11 mouse cellular contexts compared by ENCODE assay signal in genomic region chr5:46901909-46902308, GRCm38 (mm10).
DNase-seq lines count a peak whose midpoint lies in the region; ATAC-seq and TF ChIP-seq lines count a peak whose summit lies in the region.
"Had no signal": no experiment of that assay in that cellular context is flagged by ENCODE, and none has a peak within 500 bp of the region (broad histone marks: within the 10 kb centered on the region; RNA-seq: fewer than 3 reads in every experiment).

No protein-coding gene starts in this region.

- H3K36me3 ChIP-seq in stomach, embryonic 15.5 days: no peaks in the 10 kb centered on the region
- H3K36me3 ChIP-seq in stomach, postnatal 0 days (ENCODE audit: control insufficient read depth, insufficient read depth, low read length): no peaks in the 10 kb centered on the region
- no peaks in the 10 kb centered on the region for H3K36me3 ChIP-seq in liver, postnatal 0 days (replicated peaks; ENCODE audit: insufficient read depth, low read length)
- no peaks in the 10 kb centered on the region for H3K36me3 ChIP-seq in kidney, embryonic 16.5 days (ENCODE audit: insufficient read depth, low read length)
- H3K36me3 ChIP-seq: limb, embryonic 15.5 days; midbrain, embryonic 10.5 days had no signal

- no peak overlapping the region for H3K4me2 ChIP-seq in stomach, embryonic 15.5 days
- H3K4me2 ChIP-seq in stomach, postnatal 0 days (replicated peaks; ENCODE audit: low read depth): no peak overlapping the region
- no peak overlapping the region for H3K4me2 ChIP-seq in liver, postnatal 0 days (ENCODE audit: low read depth, low read length)
- no peak overlapping the region for H3K4me2 ChIP-seq in kidney, embryonic 16.5 days (replicated peaks; ENCODE audit: low read depth, low read length)
- H3K4me2 ChIP-seq: limb, embryonic 15.5 days had no signal

- H3K4me1 ChIP-seq in stomach, embryonic 15.5 days: no peaks in the 10 kb centered on the region
- H3K4me1 ChIP-seq in stomach, postnatal 0 days (replicated peaks; ENCODE audit: control insufficient read depth, insufficient read depth): no peaks in the 10 kb centered on the region
- H3K4me1 ChIP-seq in liver, postnatal 0 days (ENCODE audit: insufficient read depth): no peaks in the 10 kb centered on the region
- H3K4me1 ChIP-seq in kidney, embryonic 16.5 days (ENCODE audit: insufficient read depth, low read length): no peaks in the 10 kb centered on the region
- H3K4me1 ChIP-seq: limb, embryonic 15.5 days; midbrain, embryonic 10.5 days had no signal

- ATAC-seq in stomach, embryonic 15.5 days (ENCODE audit: insufficient read depth, low FRiP score, low read depth): peak; percentile 56; the same call in 1 of the 2 replicates
- no peak for ATAC-seq in stomach, postnatal 0 days (ENCODE audit: low FRiP score, low TSS enrichment)
- 0 out of 2 replicates have a peak, but pooled peaks have one; percentile 40 for ATAC-seq in liver, postnatal 0 days
- no peak for ATAC-seq in kidney, embryonic 16.5 days (ENCODE audit: low FRiP score, low TSS enrichment)

- TF ChIP-seq EP300 in stomach, postnatal 0 days (optimal IDR thresholded peaks at IDR 0.05): no peak
- no peak for TF ChIP-seq EP300 in liver, postnatal 0 days (IDR thresholded peaks at IDR 0.05; ENCODE audit: low read depth)

- H3K9ac ChIP-seq in stomach, embryonic 15.5 days: no peak overlapping the region
- H3K9ac ChIP-seq in stomach, postnatal 0 days (ENCODE audit: low read length): no peak overlapping the region
- no peak overlapping the region for H3K9ac ChIP-seq in liver, postnatal 0 days (replicated peaks)
- H3K9ac ChIP-seq in kidney, embryonic 16.5 days (replicated peaks; ENCODE audit: low read length): no peak overlapping the region
- H3K9ac ChIP-seq: limb, embryonic 15.5 days had no signal

- H3K27me3 ChIP-seq in stomach, embryonic 15.5 days (replicated peaks): no peaks in the 10 kb centered on the region
- no peaks in the 10 kb centered on the region for H3K27me3 ChIP-seq in stomach, postnatal 0 days (ENCODE audit: control insufficient read depth, insufficient read depth, low read length)
- H3K27me3 ChIP-seq in liver, postnatal 0 days (ENCODE audit: insufficient read depth, low read length): no peaks in the 10 kb centered on the region
- H3K27me3 ChIP-seq in kidney, embryonic 16.5 days (ENCODE audit: insufficient read depth, low read length): no peaks in the 10 kb centered on the region
- H3K27me3 ChIP-seq: limb, embryonic 15.5 days had no signal

- WGBS in stomach, embryonic 15.5 days: 79% methylated on average over 2 of the region's 2 CpGs
- 72% methylated on average over 2 of the region's 2 CpGs for WGBS in stomach, postnatal 0 days
- WGBS in liver, postnatal 0 days (ENCODE audit: insufficient replicate concordance): 78% methylated on average over 2 of the region's 2 CpGs
- WGBS in kidney, embryonic 16.5 days: 76% methylated on average over 2 of the region's 2 CpGs

- DNase-seq in stomach, postnatal 0 days (ENCODE audit: low spot score): no peak
- peak; percentile 12 for DNase-seq in embryo, embryonic 10.5 days (ENCODE audit: low spot score)
- no peak for DNase-seq in liver, postnatal 0 days
- no peak for DNase-seq in thymus, postnatal 10 days (ENCODE audit: low spot score in 2 of 2)
- DNase-seq in cerebellum, postnatal 36 days: no peak
- DNase-seq: cerebellum, postnatal 10 days had no signal

- no peak overlapping the region for H3K27ac ChIP-seq in stomach, embryonic 15.5 days
- H3K27ac ChIP-seq in stomach, postnatal 0 days (replicated peaks): no peak overlapping the region
- H3K27ac ChIP-seq in liver, postnatal 0 days (ENCODE audit: low read depth): no peak overlapping the region
- no peak overlapping the region for H3K27ac ChIP-seq in kidney, embryonic 16.5 days (ENCODE audit: low read length)
- H3K27ac ChIP-seq: kidney, postnatal 0 days; limb, embryonic 15.5 days; midbrain, embryonic 10.5 days had no signal

- no peak for TF ChIP-seq CTCF in stomach, postnatal 0 days (IDR thresholded peaks at IDR 0.05; ENCODE audit: low read depth)
- no peak for TF ChIP-seq CTCF in liver, postnatal 0 days (IDR thresholded peaks at IDR 0.05; ENCODE audit: low read depth)

- no peak overlapping the region for H3K4me3 ChIP-seq in stomach, embryonic 15.5 days (replicated peaks)
- H3K4me3 ChIP-seq in stomach, postnatal 0 days (ENCODE audit: low read depth, low read length): no peak overlapping the region
- no peak overlapping the region for H3K4me3 ChIP-seq in liver, postnatal 0 days (ENCODE audit: low read depth, low read length)
- H3K4me3 ChIP-seq in kidney, embryonic 16.5 days (ENCODE audit: low read length): no peak overlapping the region
- H3K4me3 ChIP-seq: limb, embryonic 15.5 days; midbrain, embryonic 10.5 days had no signal

- H3K9me3 ChIP-seq in stomach, embryonic 15.5 days: no peaks in the 10 kb centered on the region
- H3K9me3 ChIP-seq in stomach, postnatal 0 days (ENCODE audit: control insufficient read depth, low read length): no peaks in the 10 kb centered on the region
- H3K9me3 ChIP-seq in liver, postnatal 0 days (ENCODE audit: low read length): no peaks in the 10 kb centered on the region
- no peaks in the 10 kb centered on the region for H3K9me3 ChIP-seq in kidney, embryonic 16.5 days (ENCODE audit: low read length)
- H3K9me3 ChIP-seq: limb, embryonic 15.5 days; midbrain, embryonic 10.5 days had no signal

Comparison
In these comparisons a context has a peak if more than half of its experiments do, and no peak if none do; other contexts are left out.
1. ATAC-seq: peak in stomach, embryonic 15.5 days (single experiment) and liver, postnatal 0 days (single experiment); none in stomach, postnatal 0 days (single experiment) and kidney, embryonic 16.5 days (single experiment).